23 mouse cellular contexts compared by ENCODE assay signal in genomic region chr9:18734177-18734576, GRCm38 (mm10). TPM values are rescaled to one million over a fixed set of nuclear protein-coding genes. Genes with fewer than 3 reads are reported as not detected.
A peak's percentile ranks its signal among the peaks of the same experiment; 100 is the strongest.
DNase-seq lines count a peak whose midpoint lies in the region; TF ChIP-seq lines count a peak whose summit lies in the region.
"Not testable (repeated sequence)": the region's sequence is repeated elsewhere in the genome, so short reads cannot be mapped to it uniquely, and the experiment has no call there.
"Had no signal": no experiment of that assay in that cellular context is flagged by ENCODE, and none has a peak within 500 bp of the region (broad histone marks: within the 10 kb centered on the region; RNA-seq: fewer than 3 reads in every experiment).

No protein-coding gene starts in this region.

- H3K9ac ChIP-seq in CH12.LX (ENCODE audit: insufficient read depth, low read depth); ES-Bruce4 (ENCODE audit: low read depth, poor library complexity, severe bottlenecking); ES-E14 (ENCODE audit: insufficient read depth, low read depth, low read length, poor library complexity, severe bottlenecking): not testable (repeated sequence)

- H3K4me3 ChIP-seq in CH12.LX (replicated peaks in 1 of 3; ENCODE audit: low read depth in 2 of 3, low read length in 2 of 3, poor library complexity in 1 of 3); E14TG2a.4 (replicated peaks; ENCODE audit: low read length); ES-Bruce4 (ENCODE audit: low read depth, low read length); ES-E14 (ENCODE audit: insufficient read depth in 1 of 2, low read depth in 1 of 2, low read length in 2 of 2, poor library complexity in 1 of 2, severe bottlenecking in 1 of 2): not testable (repeated sequence)

- H3K27ac ChIP-seq in CH12.LX (ENCODE audit: insufficient read depth, low read depth), result not testable (repeated sequence)
- H3K27ac ChIP-seq in ES-Bruce4 (ENCODE audit: insufficient read depth, low read length) (peak overlapping the region; percentile 100), ES-E14 (ENCODE audit: insufficient read depth, low read depth, low read length, poor library complexity, severe bottlenecking) (peak overlapping the region; percentile 92; the same call in 1 of the 2 replicates)

- H3K9me3 ChIP-seq in CH12.LX (replicated peaks; ENCODE audit: low read length); ES-E14 (ENCODE audit: control insufficient read depth, insufficient read depth, low read depth, low read length): not testable (repeated sequence)
- H3K9me3 ChIP-seq in E14TG2a.4 (ENCODE audit: low read length) (peaks cover 67% of the 10 kb centered on the region), ES-Bruce4 (replicated peaks; ENCODE audit: control insufficient read depth, insufficient read depth, low read length, poor library complexity, severe bottlenecking) (peaks cover 15% of the 10 kb centered on the region)

- not testable (repeated sequence) for H3K4me2 ChIP-seq in CH12.LX (ENCODE audit: insufficient read depth, low read depth, poor library complexity, severe bottlenecking)

- TF ChIP-seq EP300 in CH12.LX (IDR thresholded peaks at IDR 0.05; ENCODE audit: low read length), result not testable (repeated sequence)
- 0 out of 2 replicates have a peak, but pooled peaks have one; percentile 26 for TF ChIP-seq EP300 in ES-Bruce4 (IDR thresholded peaks at IDR 0.05; ENCODE audit: insufficient read depth, low read depth, low read length)

- not testable (repeated sequence) for H3K79me2 ChIP-seq in CH12.LX (replicated peaks; ENCODE audit: control insufficient read depth, extremely low read depth, insufficient read depth, poor library complexity, severe bottlenecking)

- dilution Hi-C loops in CH12.LX (cut with MboI; ENCODE audit: extremely low pct_ligation_motif_present, extremely low pct_unique_long_range_greater_than_20kb, low sequenced_read_pairs), result not testable (repeated sequence)

- TF ChIP-seq POLR2A in CH12.LX (IDR thresholded peaks at IDR 0.05; ENCODE audit: low read depth, low read length); ES-Bruce4 (IDR thresholded peaks at IDR 0.05; ENCODE audit: insufficient read depth, low read length): not testable (repeated sequence)

- DNase-seq in CH12.LX (ENCODE audit: extremely low read depth), result peak; percentile 49
- DNase-seq in ES-CJ7 (ENCODE audit: low read depth, low spot score), result peak; percentile 88
- peak; percentile 37 for DNase-seq in ES-E14 (ENCODE audit: low read depth, low spot score)
- DNase-seq in Muller cell, postnatal 12 days (ENCODE audit: inconsistent ontology term), result peak; percentile 69
- peak; percentile 99 for DNase-seq in R1 (ENCODE audit: low read depth, low spot score)
- DNase-seq in ZHBTc4 (ENCODE audit: low read depth, low spot score), result peak; percentile 89

- H3K4me1 ChIP-seq in CH12.LX (ENCODE audit: control insufficient read depth in 1 of 2, insufficient read depth in 2 of 2); E14TG2a.4 (replicated peaks; ENCODE audit: low read depth, low read length); ES-Bruce4 (ENCODE audit: control insufficient read depth, insufficient read depth, low read length); ES-E14 (ENCODE audit: control insufficient read depth in 2 of 2, insufficient read depth in 2 of 2, low read length in 2 of 2, poor library complexity in 1 of 2): not testable (repeated sequence)

- in situ Hi-C loops in CH12.LX (cut with MboI; ENCODE audit: low pct_ligation_motif_present, low pct_unique_long_range_greater_than_20kb, low sequenced_read_pairs), result not testable (repeated sequence)
- in situ Hi-C loops in ES-E14 (cut with MboI; ENCODE audit: low sequenced_read_pairs in 2 of 2, unreplicated experiment in 2 of 2), result loop anchor here (25.0 kb wide), 2 partner anchors 222 to 397 kb away; no protein-coding TSS in a partner anchor

- H3K27me3 ChIP-seq in CH12.LX (replicated peaks); E14TG2a.4 (ENCODE audit: insufficient read depth, low read length); ES-Bruce4 (ENCODE audit: control insufficient read depth, insufficient read depth, low read length, poor library complexity, severe bottlenecking): not testable (repeated sequence)

- TF ChIP-seq CTCF in CH12.LX (conservative IDR thresholded peaks at IDR 0.05 in 1 of 2, IDR thresholded peaks at IDR 0.05 in 1 of 2; ENCODE audit: low read depth in 2 of 2, low read length in 2 of 2) (peak in 1 of 2 experiments; percentile 8; a peak in 1 of 4 replicates), E14TG2a.4 (conservative IDR thresholded peaks at IDR 0.05; ENCODE audit: low read length) (0 out of 2 replicates have a peak, but pooled peaks have one; percentile 5)
- TF ChIP-seq CTCF in ES-Bruce4 (IDR thresholded peaks at IDR 0.05; ENCODE audit: low read depth, low read length), result not testable (repeated sequence)

- not testable (repeated sequence) for TF ChIP-seq RAD21 in CH12.LX (IDR thresholded peaks at IDR 0.05; ENCODE audit: low read depth, low read length)

- H3K36me3 ChIP-seq in CH12.LX (replicated peaks in 1 of 2; ENCODE audit: control insufficient read depth in 1 of 2, insufficient read depth in 1 of 2, low read length in 1 of 2); ES-Bruce4 (ENCODE audit: control insufficient read depth, insufficient read depth, low read length, poor library complexity, severe bottlenecking); ES-E14 (ENCODE audit: control insufficient read depth, insufficient read depth, low read length, poor library complexity, severe bottlenecking): not testable (repeated sequence)
- peaks cover 26% of the 10 kb centered on the region for H3K36me3 ChIP-seq in E14TG2a.4 (ENCODE audit: insufficient read depth, low read length)

TF ChIP-seq in ES-E14, 5 proteins besides CTCF, POLR2A, EP300 and RAD21:
- TF ChIP-seq MAFK (IDR thresholded peaks at IDR 0.05; ENCODE audit: insufficient read depth, low read depth, low read length) (peak; percentile 92), CHD2 (IDR thresholded peaks at IDR 0.05; ENCODE audit: low read depth, low read length) (0 out of 2 replicates have a peak, but pooled peaks have one; percentile 26)

RNA-seq across cellular contexts. Expression of gene Olfr24, which starts 29.6 kb away (rescaled TPM):
- total RNA-seq in CH12.LX (2012; rRNA removed), result not detected in 2 replicates
- total RNA-seq in CH12.LX (2014; rRNA removed), result not detected in 2 replicates
- not detected in 2 replicates for polyA plus RNA-seq in CH12.LX (2012; ENCODE audit: insufficient read length, low read depth)
- not detected in 2 replicates for polyA plus RNA-seq in ES-Bruce4 (2011; ENCODE audit: insufficient read depth, insufficient read length, low read depth, missing spikeins)
- total RNA-seq in ES-E14 (2012; rRNA removed), result 0.13 and 0.48 TPM in 2 replicates
- total RNA-seq: adrenal gland, adult 18-20 months; adrenal gland, adult 2 months; adrenal gland, adult 8-10 months; adrenal gland, postnatal 10 days; adrenal gland, postnatal 14 days; adrenal gland, postnatal 25 days; adrenal gland, postnatal 36 days; adrenal gland, postnatal 4 days; MEL had no signal
- polyA plus RNA-seq: adrenal gland, adult 2 months; brain, embryonic 14.5 days; C2C12; CD4-positive, CD25-positive, alpha-beta regulatory T cell, adult 4 months; cerebellum, adult 2 months; G1E; Patski had no signal

RNA-seq across cellular contexts. Expression of gene Muc16, which starts 59.8 kb away (rescaled TPM):
- total RNA-seq in CH12.LX (2012; rRNA removed) (not detected in 2 replicates), CH12.LX (2014; rRNA removed) (not detected in 2 replicates), ES-E14 (2012; rRNA removed) (under 0.01 TPM in 2 replicates)
- polyA plus RNA-seq in CH12.LX (2012; ENCODE audit: insufficient read length, low read depth) (not detected in 2 replicates), ES-Bruce4 (2011; ENCODE audit: insufficient read depth, insufficient read length, low read depth, missing spikeins) (0.03 and 0.15 TPM in 2 replicates)
- total RNA-seq: MEL had no signal
- polyA plus RNA-seq: brain, embryonic 14.5 days; C2C12; cerebellum, adult 2 months; G1E; Patski had no signal

Comparison
In these comparisons a context has a peak if more than half of its experiments do, and no peak if none do; other contexts are left out.
1. DNase-seq: peak in every context shown above with its lines; median percentile 99 in R1; 89 in ZHBTc4; 88 in ES-CJ7; 69 in Muller cell, postnatal 12 days; 49 in CH12.LX; 37 in ES-E14.